Mouse (Mus musculus) layer of hippocampus, postnatal 10 days (tissue): ENCODE results near the gene Ceacam9. TPM values are rescaled to one million over a fixed set of nuclear protein-coding genes. Genes with fewer than 3 reads are reported as not detected.
"Not testable (repeated sequence)": the region's sequence is repeated elsewhere in the genome, so short reads cannot be mapped to it uniquely, and the experiment has no call there.

Experiments used
- DNase-seq, 2 experiments: peaks; one replicate each; pipeline ENCODE4 v3.0.0; 2021; ENCODE audit warnings: low spot score in 2 of 2
- long read RNA-seq: library from polyadenylated mRNA; stranded (forward); transcript quantifications from one replicate; pipeline ENCODE4 v2.0.0, GENCODE M21; 2023
- total RNA-seq, 2 experiments: library from RNA; stranded (reverse); gene quantifications; 2 replicates each; pipeline ENCODE4 v1.2.3; 2021

Ceacam9 gene
- total RNA-seq = not detected
- long read RNA-seq = 0 reads

GRCm38 (mm10) chr7:16721629-16722028 is at the start of gene Ceacam9:
Gene Ceacam9, plus strand, starts transcription at chr7:16721929.
- no peak for DNase-seq

GRCm38 (mm10) chr7:16673823-16674222 is 47.9 kb upstream of the Ceacam9 start:
- DNase-seq = no peak

GRCm38 (mm10) chr7:16674699-16675098 is 47.0 kb upstream of the Ceacam9 start:
- not testable (repeated sequence) for DNase-seq

GRCm38 (mm10) chr7:16675605-16676004 is 46.1 kb upstream of the Ceacam9 start, which contains the start of gene Ceacam15:
Gene Ceacam15, minus strand, starts transcription at chr7:16675705.
- no peak for DNase-seq

GRCm38 (mm10) chr7:16680194-16680593 is 41.5 kb upstream of the Ceacam9 start:
- DNase-seq = not testable (repeated sequence)

GRCm38 (mm10) chr7:16689196-16689595 is 32.5 kb upstream of the Ceacam9 start:
- no peak for DNase-seq

GRCm38 (mm10) chr7:16695025-16695424 is 26.7 kb upstream of the Ceacam9 start:
- peak; percentile 52 to 63 for DNase-seq

GRCm38 (mm10) chr7:16699042-16699441 is 22.7 kb upstream of the Ceacam9 start:
- no peak for DNase-seq

- DNase-seq = no peak
Measured at GRCm38 (mm10) chr7:16700583-16700982, 21.1 kb upstream of the Ceacam9 start.

- no peak for DNase-seq
Measured at GRCm38 (mm10) chr7:16706385-16706784, 15.3 kb upstream of the Ceacam9 start.

- no peak for DNase-seq
Measured at GRCm38 (mm10) chr7:16708244-16708643, 13.5 kb upstream of the Ceacam9 start.

- no peak for DNase-seq
Measured at GRCm38 (mm10) chr7:16710604-16711003, 11.1 kb upstream of the Ceacam9 start.

- no peak for DNase-seq
Measured at GRCm38 (mm10) chr7:16712633-16713415, 8.9 kb upstream of the Ceacam9 start.

- DNase-seq = not testable (repeated sequence)
Measured at GRCm38 (mm10) chr7:16716456-16717152, 5.1 kb upstream of the Ceacam9 start.

- not testable (repeated sequence) for DNase-seq
Measured at GRCm38 (mm10) chr7:16722490-16722889, 761 bp downstream of the Ceacam9 start.

- DNase-seq = peak; percentile 78 to 85
Measured at GRCm38 (mm10) chr7:16728596-16729348, 7.0 kb downstream of the Ceacam9 start.

GRCm38 (mm10) chr7:16729563-16729962 is 7.8 kb downstream of the Ceacam9 start:
- DNase-seq = not testable (repeated sequence)

GRCm38 (mm10) chr7:16730791-16731190 is 9.1 kb downstream of the Ceacam9 start:
- no peak for DNase-seq

- no peak for DNase-seq
Measured at GRCm38 (mm10) chr7:16731893-16732422, 10.2 kb downstream of the Ceacam9 start.

- DNase-seq = peak in 1 of 2 experiments; percentile 28
Measured at GRCm38 (mm10) chr7:16737606-16738072, 15.9 kb downstream of the Ceacam9 start.

- DNase-seq = peak; percentile 95 to 96
Measured at GRCm38 (mm10) chr7:16738073-16738696, 16.5 kb downstream of the Ceacam9 start, which contains the start of gene Ap2s1. Gene Ap2s1, plus strand, starts transcription at chr7:16738410.
